Mouse (Mus musculus): ENCODE results near the gene Hecw2. TPM values are rescaled to one million over a fixed set of nuclear protein-coding genes. Genes with fewer than 3 reads are reported as not detected.

The Hecw2 gene
- 10 to 100 TPM; 10.3 to 12.5 (median 11.9) TPM for total RNA-seq (2022)

DNA sequence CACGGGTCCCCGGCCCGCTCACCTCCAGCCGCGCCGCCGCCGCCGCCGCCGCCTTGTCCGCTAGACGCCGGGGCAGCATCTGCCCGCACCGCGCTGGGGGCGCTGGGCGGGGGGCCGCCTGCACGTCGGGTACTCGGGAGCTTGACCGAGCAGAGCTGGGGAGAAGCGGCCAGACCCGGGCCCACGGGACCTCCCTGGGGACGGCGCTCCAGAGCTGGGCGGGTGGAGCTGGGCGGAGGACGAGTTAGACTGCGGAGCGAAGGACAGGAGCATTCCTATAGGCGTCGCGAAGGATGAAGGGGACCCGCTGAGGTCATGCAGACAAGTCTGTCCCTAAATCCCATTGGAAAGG lies at the start of gene Hecw2:
Hecw2 (minus strand) TSS at position 215 of the 352 bp plus-strand sequence.
- DNase-seq (ENCODE audit: low spot score), result peak; percentile 10

DNA sequence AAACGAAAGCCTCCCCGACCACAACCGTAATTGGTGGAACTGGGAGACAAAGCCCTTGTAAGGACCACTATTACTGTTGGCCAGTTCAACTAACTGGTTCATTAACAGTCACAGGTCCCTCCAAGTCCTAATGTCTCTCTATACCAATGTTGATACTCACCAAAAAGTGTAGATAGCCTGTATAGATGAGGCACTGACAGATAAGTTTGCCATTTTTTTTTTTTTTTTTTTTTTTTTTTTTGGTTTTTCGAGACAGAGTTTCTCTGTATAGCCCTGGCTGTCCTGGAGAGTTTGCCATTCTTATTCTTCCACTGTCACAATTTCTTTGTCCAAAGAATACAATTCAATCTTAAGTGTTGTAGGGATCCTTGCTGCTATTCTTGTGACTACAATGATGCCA lies 47.8 kb upstream of the Hecw2 start:
- no peak for DNase-seq (ENCODE audit: low spot score)

DNA sequence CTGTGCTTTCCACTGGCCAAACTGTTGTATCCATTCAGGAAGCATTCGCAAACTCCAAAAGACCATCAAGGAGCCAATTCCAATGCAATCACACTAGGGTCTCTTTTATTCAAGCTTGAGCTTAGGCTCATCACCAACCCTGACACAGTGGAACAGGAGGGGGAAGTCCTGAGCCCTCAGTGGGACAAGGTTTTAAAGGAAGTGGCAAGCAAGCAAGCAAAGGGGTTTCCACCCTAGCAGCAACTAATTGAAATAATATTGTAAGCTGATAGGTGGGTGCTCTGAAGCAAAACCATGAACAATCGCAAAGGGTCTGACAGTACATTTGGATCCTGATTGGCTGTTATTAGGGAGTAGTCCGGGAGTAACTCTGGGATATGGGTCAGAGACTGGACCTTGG lies 25.3 kb upstream of the Hecw2 start:
- DNase-seq (ENCODE audit: low spot score), result no peak

DNA sequence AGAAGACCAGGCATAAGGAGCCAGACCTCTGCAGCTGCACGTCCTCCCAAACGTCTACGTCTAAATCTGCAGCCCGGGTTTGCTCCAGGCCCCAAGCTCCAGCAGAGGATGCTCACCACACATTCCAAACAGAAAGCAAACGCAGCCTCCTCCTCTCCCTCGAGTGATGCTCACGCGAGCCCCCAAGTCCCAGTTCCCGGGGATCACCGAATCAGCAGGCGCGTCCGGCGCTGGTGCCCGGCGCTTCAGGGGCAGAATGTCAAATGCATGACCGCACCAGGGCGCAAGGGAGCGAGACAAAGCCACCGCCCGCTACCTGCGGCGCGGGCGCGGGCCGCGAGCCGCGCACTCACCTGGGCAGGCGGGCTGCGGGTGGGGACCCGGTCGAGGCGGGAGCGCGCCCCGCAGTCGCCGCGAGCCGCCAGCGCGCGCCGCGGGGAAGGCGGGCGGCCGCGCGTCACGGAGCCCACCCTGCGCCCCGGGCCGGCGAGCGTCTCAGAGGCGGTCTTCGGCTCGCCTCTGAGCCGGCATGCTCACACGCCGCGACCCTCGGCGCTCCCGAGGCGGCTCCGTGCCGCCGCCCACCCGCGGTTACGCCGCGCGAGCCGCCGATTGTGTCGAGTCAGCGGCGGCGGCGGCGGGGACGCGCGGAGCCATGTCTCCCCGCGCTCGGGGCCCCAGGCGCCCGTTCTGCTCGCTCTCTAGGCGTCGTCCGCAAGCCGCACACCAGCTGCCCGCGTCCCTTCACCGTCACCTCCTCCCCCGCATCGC lies 600 bp downstream of the Hecw2 start:
- DNase-seq (ENCODE audit: low spot score), result peak; percentile 7

DNA sequence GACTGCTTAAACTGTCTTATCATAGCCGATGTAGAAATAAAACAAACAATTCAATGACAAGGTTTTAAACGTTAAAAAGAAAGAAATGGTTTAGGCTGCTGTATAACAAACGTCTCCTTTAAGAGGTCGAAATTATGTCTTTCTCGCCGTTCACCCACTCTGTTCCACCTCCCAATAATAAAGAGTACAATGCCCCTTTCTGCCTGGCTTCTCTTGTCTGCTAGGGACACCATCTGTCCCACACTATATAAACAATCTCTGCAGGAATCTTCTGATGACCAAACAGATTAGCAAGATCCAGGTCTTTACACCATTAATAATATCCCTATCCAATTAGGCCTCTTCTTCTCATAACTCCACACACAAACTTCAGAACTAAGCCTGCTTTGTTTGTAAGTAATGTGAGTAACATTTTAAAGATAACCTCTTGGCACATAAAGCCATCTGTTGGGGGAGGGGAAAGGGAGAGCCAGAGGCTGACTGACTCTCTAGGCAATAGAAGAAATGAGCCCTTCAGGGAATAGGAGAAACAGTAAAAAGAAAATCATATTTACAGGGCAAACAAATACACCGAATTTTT lies 1.7 kb downstream of the Hecw2 start:
- DNase-seq (ENCODE audit: low spot score), result no peak

- peak; percentile 17 for DNase-seq (ENCODE audit: low spot score)
These were observed 7.4 kb downstream of the Hecw2 start for GRCm38 (mm10) chr1:54187579-54187978.

GRCm38 (mm10) chr1:54186347-54186746 lies 8.6 kb downstream of the Hecw2 start:
- no peak for DNase-seq (ENCODE audit: low spot score)

DNA sequence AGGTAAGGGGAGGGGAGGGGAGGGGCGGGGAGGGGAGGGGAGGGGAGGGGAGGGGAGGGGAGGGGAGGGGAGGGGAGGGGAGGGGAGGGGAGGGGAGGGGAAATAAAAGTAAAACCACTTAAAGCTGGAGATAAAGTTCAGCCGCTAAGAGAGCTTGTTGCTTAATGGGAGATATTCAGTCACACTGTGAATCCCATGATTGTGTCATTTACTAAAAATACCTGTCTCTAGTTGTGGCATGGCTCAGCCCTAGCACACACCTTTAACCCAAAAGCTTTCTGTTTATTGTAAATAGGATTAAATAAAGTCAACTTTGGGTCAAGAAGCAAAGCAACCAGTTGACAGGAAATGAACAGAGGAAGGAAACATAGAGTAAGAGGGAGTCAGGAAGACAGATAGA lies 14.3 kb downstream of the Hecw2 start:
- DNase-seq (ENCODE audit: low spot score), result no peak

DNA sequence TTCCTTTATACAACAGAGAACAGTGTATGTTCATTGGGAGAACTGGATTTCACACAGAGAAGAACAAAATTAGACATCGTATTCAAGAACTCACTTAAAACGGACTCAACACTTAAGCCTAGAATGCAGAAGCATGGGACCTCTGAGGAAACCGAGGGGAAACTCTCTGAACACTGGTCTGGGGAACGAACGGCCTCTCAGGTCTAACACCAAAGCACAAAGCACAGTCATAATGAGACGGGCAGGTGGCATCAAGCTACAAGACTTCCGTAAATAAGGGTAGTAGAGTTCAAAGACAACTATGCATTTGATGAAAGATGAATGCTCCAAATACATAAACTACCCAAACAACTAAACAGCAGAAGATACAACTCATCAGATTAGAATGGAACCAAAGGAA lies 15.8 kb downstream of the Hecw2 start:
- DNase-seq (ENCODE audit: low spot score), result no peak

DNA sequence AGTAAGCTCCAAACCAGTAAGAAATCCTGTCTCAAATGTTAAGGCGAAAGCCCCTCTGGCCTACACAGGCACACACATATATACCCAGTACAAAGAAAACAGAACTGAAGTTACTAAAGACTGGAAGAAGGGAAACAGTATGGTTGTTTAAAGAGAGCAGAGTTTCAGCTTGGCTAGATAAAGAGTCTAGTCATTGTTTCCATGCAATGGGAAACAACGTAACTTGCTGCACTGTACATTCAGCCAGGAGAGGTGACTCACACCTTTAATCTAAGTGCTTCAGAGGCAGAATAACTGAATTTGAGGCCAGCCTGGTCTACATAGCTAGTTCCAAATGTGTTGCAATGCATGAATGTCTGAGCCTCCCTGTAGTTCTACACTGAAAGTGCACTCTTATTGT lies 18.4 kb downstream of the Hecw2 start:
- no peak for DNase-seq (ENCODE audit: low spot score)

DNA sequence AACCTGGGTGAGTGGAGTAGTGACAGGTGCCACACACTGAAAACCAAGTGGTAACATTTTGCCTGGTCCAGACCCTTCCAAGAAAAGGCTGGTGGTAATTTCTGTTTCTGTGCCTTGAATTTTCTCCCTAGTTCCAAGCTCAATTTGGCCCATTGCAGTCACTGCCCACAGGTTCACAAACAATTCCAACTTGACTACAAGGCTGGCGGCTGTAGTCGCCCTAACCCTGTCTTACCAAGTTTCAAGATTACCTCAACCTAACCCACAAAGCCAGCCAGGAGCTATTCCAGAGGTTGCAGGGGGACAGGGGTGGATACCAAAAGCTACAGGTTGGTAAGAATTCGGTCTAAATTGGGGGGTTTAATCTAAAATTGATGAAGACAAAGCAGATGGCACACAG lies 27.0 kb downstream of the Hecw2 start:
- no peak for DNase-seq (ENCODE audit: low spot score)

- no peak for DNase-seq (ENCODE audit: low spot score)
These were observed 35.4 kb downstream of the Hecw2 start for GRCm38 (mm10) chr1:54159531-54159930.

- DNase-seq (ENCODE audit: low spot score), result no peak
These were observed 41.7 kb downstream of the Hecw2 start for GRCm38 (mm10) chr1:54153216-54153786.

- DNase-seq (ENCODE audit: low spot score), result no peak
These were observed 49.9 kb downstream of the Hecw2 start for GRCm38 (mm10) chr1:54145106-54145505.

- no peak for DNase-seq (ENCODE audit: low spot score)
These were observed 61.0 kb downstream of the Hecw2 start for GRCm38 (mm10) chr1:54133802-54134436.

GRCm38 (mm10) chr1:54128714-54129431 lies 66.1 kb downstream of the Hecw2 start:
- DNase-seq (ENCODE audit: low spot score), result no peak

DNA sequence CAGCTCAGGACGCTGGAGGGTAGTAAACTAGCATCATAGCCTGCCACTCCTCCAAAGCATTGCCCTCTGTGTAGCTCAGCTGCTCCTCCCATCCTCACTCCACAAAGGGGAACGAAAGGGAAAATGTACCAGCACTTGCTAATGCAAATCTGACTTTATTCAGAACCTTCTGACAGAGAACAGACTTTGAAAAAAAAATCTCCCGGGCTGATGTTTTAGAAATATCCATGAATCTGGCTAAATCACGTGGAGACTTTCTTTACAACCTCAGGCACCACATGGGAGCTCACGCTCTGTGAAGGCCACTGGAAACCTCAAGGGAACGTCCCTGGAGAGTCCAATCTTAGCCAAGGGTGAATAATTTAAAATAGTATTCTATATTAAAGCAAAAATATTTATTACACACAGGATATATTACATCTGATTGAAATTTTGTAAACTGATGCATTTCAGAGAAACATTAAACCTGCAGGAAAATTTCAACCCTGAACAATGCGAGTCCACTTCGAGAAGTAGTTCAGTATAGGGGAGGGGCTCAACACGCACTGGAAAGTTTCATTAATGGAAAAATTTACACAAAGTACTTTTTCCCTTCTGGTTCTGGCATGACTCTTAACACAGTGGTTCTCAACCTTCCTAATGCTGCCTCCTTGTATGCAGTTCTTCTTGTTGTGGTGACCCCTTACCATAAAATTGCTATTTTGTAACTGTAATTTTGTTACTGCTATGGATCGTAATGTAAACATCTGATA lies 67.8 kb downstream of the Hecw2 start:
- no peak for DNase-seq (ENCODE audit: low spot score)

- no peak for DNase-seq (ENCODE audit: low spot score)
These were observed 72.4 kb downstream of the Hecw2 start for GRCm38 (mm10) chr1:54122551-54122950.

DNA sequence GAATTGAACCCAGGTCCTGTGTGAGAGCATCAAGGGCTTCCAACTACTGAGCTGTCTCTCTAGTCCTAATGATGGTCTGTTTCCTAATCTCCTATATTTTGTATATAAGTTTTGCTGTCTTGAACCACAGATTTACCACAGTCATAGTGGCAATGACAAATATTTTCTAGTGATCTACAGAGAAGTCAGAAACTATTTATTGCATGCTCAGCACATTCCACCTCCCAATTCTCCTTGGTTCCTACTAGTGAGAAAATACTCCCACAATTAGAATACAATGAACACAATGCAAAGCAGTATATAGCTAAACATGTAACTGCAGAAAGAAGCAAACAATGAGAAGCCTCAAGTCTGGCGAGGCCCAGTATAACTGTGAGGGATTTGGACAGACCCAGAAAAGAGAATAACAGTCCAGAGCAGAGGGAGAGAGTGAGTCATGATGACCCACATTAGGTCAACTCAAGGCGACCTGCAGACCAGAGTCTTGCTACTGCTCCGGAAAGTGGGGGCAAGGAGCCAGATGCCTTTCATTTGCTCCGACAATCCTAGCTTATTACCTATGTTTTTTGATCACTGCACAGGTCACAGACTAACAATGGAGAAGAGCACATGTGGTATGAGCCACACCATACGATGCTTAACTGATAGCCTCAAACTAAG lies 73.8 kb downstream of the Hecw2 start:
- no peak for DNase-seq (ENCODE audit: low spot score)

GRCm38 (mm10) chr1:54119638-54120320 lies 75.2 kb downstream of the Hecw2 start:
- no peak for DNase-seq (ENCODE audit: low spot score)
